Mouse (Mus musculus) hindbrain, embryonic 14.5 days (tissue): ENCODE data around the gene Ppp1r8. TPM values are rescaled to one million over a fixed set of nuclear protein-coding genes. Genes with fewer than 3 reads are reported as not detected.
"Not testable (repeated sequence)": the region's sequence is repeated elsewhere in the genome, so short reads cannot be mapped to it uniquely, and the experiment has no call there.

Source experiments
- ATAC-seq: fragments of 200-750 bp; cut with Nextera tagmentation; 2 replicates; pipeline ENCODE4 v1.8.0; 2017; ENCODE audit warnings: moderate number of reproducible peaks, mild to moderate bottlenecking, moderate TSS enrichment, moderate library complexity; ENCODE audit not compliant: low FRiP score
- DNase-seq: peaks from one replicate; pipeline ENCODE4 v3.0.0-alpha.2; 2015; ENCODE audit warnings: low spot score
- H3K27ac ChIP-seq: fragments of 300-500 bp; sonication (generic); 2 replicates; pipeline ENCODE4 v1.5.1; 2014; ENCODE audit warnings: mild to moderate bottlenecking, moderate library complexity
- H3K27me3 ChIP-seq: fragments of 300-500 bp; sonication (generic); 2 replicates; pipeline ENCODE4 v1.6.1; 2014; ENCODE audit warnings: mild to moderate bottlenecking, low read length, mixed read lengths; ENCODE audit not compliant: control insufficient read depth, insufficient read depth
- H3K36me3 ChIP-seq: fragments of 300-500 bp; sonication (generic); replicated peaks from 2 replicates; pipeline ENCODE4 v1.6.1; 2014; ENCODE audit not compliant: control insufficient read depth, insufficient read depth
- H3K4me1 ChIP-seq: fragments of 300-500 bp; sonication (generic); replicated peaks from 2 replicates; pipeline ENCODE4 v1.6.1; 2014; ENCODE audit warnings: antibody characterized with exemption, low read length, mixed read lengths; ENCODE audit not compliant: control insufficient read depth, insufficient read depth
- H3K4me2 ChIP-seq: fragments of 300-500 bp; sonication (generic); replicated peaks from 2 replicates; pipeline ENCODE4 v1.6.1; 2014; ENCODE audit warnings: mild to moderate bottlenecking, moderate library complexity
- H3K4me3 ChIP-seq: fragments of 300-500 bp; sonication (generic); replicated peaks from 2 replicates; pipeline ENCODE4 v1.5.1; 2014; ENCODE audit warnings: mild to moderate bottlenecking, low read length
- H3K9ac ChIP-seq: fragments of 300-500 bp; sonication (generic); 2 replicates; pipeline ENCODE4 v1.6.1; 2014
- H3K9me3 ChIP-seq: fragments of 300-500 bp; sonication (generic); 2 replicates; pipeline ENCODE4 v1.6.1; 2016; ENCODE audit warnings: low read length; ENCODE audit not compliant: control insufficient read depth
- WGBS: fragments of 180-500 bp; shearing (Covaris S2); extraction: QIAGEN DNeasy Blood & Tissue Kit; methylation state at CpG from one replicate; pipeline ENCODE4 v1.1.7; 2014; 5-methylcytosine and 5-hydroxymethylcytosine counted together
- polyA plus RNA-seq: library from polyadenylated mRNA; unstranded; fragments of >200 nt; fragmentation: Nextera tagmentation; extraction: Ambion mirVana; gene quantifications from 2 replicates; pipeline ENCODE4 v1.2.1, GENCODE M21; 2014

The Ppp1r8 gene
- polyA plus RNA-seq, 1 experiment from 2014 or later, result 49.3 TPM

- H3K27me3 ChIP-seq, result peaks cover 13% of the 10 kb centered on the region
- DNase-seq, H3K9ac ChIP-seq, H3K4me2 ChIP-seq, H3K27ac ChIP-seq, H3K4me1 ChIP-seq, H3K4me3 ChIP-seq, H3K36me3 ChIP-seq, ATAC-seq, H3K9me3 ChIP-seq: not testable (repeated sequence)
- 91% methylated on average over 8 of the region's 9 CpGs for WGBS
Measured at GRCm38 (mm10) chr4:132793322-132794004, 49.5 kb downstream of the Ppp1r8 start.

GRCm38 (mm10) chr4:132789731-132790130 is 53.2 kb downstream of the Ppp1r8 start:
- H3K9ac ChIP-seq, result no peak overlapping the region
- ATAC-seq (no peak), DNase-seq (no peak)
- H3K4me1 ChIP-seq, result no peaks in the 10 kb centered on the region
- no peaks in the 10 kb centered on the region for H3K9me3 ChIP-seq
- no peak overlapping the region for H3K4me3 ChIP-seq
- no peaks in the 10 kb centered on the region for H3K36me3 ChIP-seq
- H3K4me2 ChIP-seq, result no peak overlapping the region
- no peak overlapping the region for H3K27ac ChIP-seq
- WGBS, result 89% methylated on average over 8 of the region's 8 CpGs
- H3K27me3 ChIP-seq, result peaks cover 2% of the 10 kb centered on the region; the same call in 1 of the 2 replicates

- ATAC-seq (no peak), DNase-seq (no peak)
- Histone ChIP-seq H3K4me1 (no peaks in the 10 kb centered on the region), H3K36me3 (no peaks in the 10 kb centered on the region), H3K9me3 (no peaks in the 10 kb centered on the region), H3K9ac (no peak overlapping the region), H3K4me2 (no peak overlapping the region), H3K27me3 (no peaks in the 10 kb centered on the region), H3K4me3 (no peak overlapping the region), H3K27ac (no peak overlapping the region)
- 89% methylated on average over 13 of the region's 13 CpGs for WGBS
Measured at GRCm38 (mm10) chr4:132785228-132785627, 57.7 kb downstream of the Ppp1r8 start.

GRCm38 (mm10) chr4:132783732-132784131 is 59.2 kb downstream of the Ppp1r8 start:
- WGBS, result 90% methylated on average over 2 of the region's 2 CpGs
- no peak overlapping the region for H3K27ac ChIP-seq
- no peaks in the 10 kb centered on the region for H3K4me1 ChIP-seq
- peaks cover 9% of the 10 kb centered on the region for H3K36me3 ChIP-seq
- H3K9me3 ChIP-seq, result no peaks in the 10 kb centered on the region
- no peak overlapping the region for H3K9ac ChIP-seq
- no peak overlapping the region for H3K4me2 ChIP-seq
- no peak for DNase-seq
- no peak overlapping the region for H3K4me3 ChIP-seq
- no peak for ATAC-seq
- H3K27me3 ChIP-seq, result no peaks in the 10 kb centered on the region

- no peak overlapping the region for H3K4me3 ChIP-seq
- H3K9ac ChIP-seq, result no peak overlapping the region
- no peaks in the 10 kb centered on the region for H3K9me3 ChIP-seq
- H3K27me3 ChIP-seq, result no peaks in the 10 kb centered on the region
- no peak overlapping the region for H3K27ac ChIP-seq
- H3K4me2 ChIP-seq, result no peak overlapping the region
- no peak for DNase-seq
- no peaks in the 10 kb centered on the region for H3K4me1 ChIP-seq
- H3K36me3 ChIP-seq, result peaks cover 41% of the 10 kb centered on the region
- ATAC-seq, result no peak
- WGBS, result 91% methylated on average over 4 of the region's 4 CpGs
Measured at GRCm38 (mm10) chr4:132780288-132780687, 62.7 kb downstream of the Ppp1r8 start.

- WGBS, result 97% methylated on average over 6 of the region's 6 CpGs
- Histone ChIP-seq H3K36me3 (peaks cover 55% of the 10 kb centered on the region), H3K9me3 (no peaks in the 10 kb centered on the region)
Measured at GRCm38 (mm10) chr4:132778562-132779201, 64.3 kb downstream of the Ppp1r8 start.

More at GRCm38 (mm10) chr4:132778562-132779201, 64.3 kb downstream of the Ppp1r8 start:
- Histone ChIP-seq H3K27ac (no peak overlapping the region), H3K4me2 (no peak overlapping the region), H3K27me3 (no peaks in the 10 kb centered on the region), H3K4me1 (no peaks in the 10 kb centered on the region), H3K4me3 (no peak overlapping the region), H3K9ac (no peak overlapping the region)
- DNase-seq (no peak), ATAC-seq (no peak)

Other genes with a start within 250 kb of the Ppp1r8 start
- gene Eya3, start 204.2 kb downstream of the Ppp1r8 start, polyA plus RNA-seq, result 10.5 and 11.4 TPM in 2 replicates
- 7.4 and 8.8 TPM in 2 replicates for gene Xkr8, start 110.6 kb downstream of the Ppp1r8 start, polyA plus RNA-seq
- gene Smpdl3b, start 85.9 kb downstream of the Ppp1r8 start, polyA plus RNA-seq, result 0.68 and 0.99 TPM in 2 replicates
- gene Rpa2, start 74.8 kb downstream of the Ppp1r8 start, polyA plus RNA-seq, result 37.0 and 46.7 TPM in 2 replicates
- 0.61 and 0.71 TPM in 2 replicates for gene Themis2, start 46.8 kb downstream of the Ppp1r8 start, polyA plus RNA-seq
- 165 and 181 TPM in 2 replicates for gene Stx12, start 41.3 kb upstream of the Ppp1r8 start, polyA plus RNA-seq
- gene Fam76a, start 79.4 kb upstream of the Ppp1r8 start, polyA plus RNA-seq, result 37.7 and 39.5 TPM in 2 replicates
- gene Fgr, start 130.9 kb upstream of the Ppp1r8 start, polyA plus RNA-seq, result 0.14 and 0.17 TPM in 2 replicates
- gene Ahdc1, start 168.1 kb upstream of the Ppp1r8 start, polyA plus RNA-seq, result 12.9 and 13.4 TPM in 2 replicates